Mouse (Mus musculus) lung, postnatal 10 days (tissue): ENCODE measurements at regions not wholly inside any gene's neighbourhood (a gene's known extent, or its start where the extent isn't known, plus 50 kb on each side); places are given as distances from the start of the nearest gene placed in this dataset.

Source experiments
- DNase-seq: peaks from one replicate; pipeline ENCODE4 v3.0.0; 2021

DNA sequence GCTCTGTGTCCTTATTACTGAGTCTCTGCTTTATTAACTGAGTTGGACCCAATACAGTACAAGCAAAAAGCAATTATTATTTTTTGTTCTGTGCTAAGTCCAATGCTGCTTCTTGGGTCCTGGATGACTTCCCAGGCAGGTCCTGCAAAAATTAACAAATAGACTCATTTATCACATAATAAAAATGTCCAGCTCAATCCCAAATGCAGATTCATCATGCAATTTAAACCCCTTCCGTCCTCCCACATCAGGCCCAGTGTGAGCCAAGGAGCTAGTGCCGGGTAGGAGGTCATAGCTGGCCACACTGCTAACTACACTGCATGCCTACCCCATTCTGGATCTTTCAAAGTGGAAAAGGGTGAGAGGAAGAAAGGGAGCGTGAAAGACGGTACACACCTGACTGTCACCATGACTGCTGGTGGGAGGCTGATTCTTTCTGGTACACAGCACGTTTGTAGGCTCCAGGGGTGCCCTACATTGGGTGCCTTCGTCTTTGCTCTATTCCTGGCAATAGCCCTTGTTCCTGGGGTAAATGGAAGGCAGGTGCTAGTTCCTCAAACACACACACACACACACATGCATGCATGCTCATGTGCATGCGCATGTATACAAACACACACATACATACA, 515.7 kb upstream of the Gm19410 start:
- no peak for DNase-seq

- DNase-seq, result no peak
Observed at GRCm38 (mm10) chr8:35250641-35251040, 514.9 kb upstream of the Gm19410 start.

DNA sequence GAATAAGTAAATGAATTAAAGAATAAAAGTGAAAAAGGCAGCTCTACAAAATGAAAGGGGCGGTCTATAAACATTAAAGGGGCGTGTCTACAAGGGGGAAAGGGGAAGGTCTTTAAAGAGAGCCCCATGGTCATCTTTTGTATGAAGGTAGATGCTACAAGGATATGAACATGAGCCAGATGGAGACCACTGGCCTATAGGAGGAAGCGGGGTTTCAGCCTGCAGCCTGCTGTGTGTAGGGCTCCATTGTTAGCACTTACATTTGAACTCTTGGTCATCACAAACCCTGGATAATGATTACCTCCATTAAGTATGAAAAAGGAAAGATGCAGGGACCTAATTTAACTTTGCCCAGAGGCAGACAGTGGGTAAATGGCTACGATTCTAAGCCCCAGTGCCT, 511.6 kb upstream of the Gm19410 start:
- DNase-seq, result no peak

DNA sequence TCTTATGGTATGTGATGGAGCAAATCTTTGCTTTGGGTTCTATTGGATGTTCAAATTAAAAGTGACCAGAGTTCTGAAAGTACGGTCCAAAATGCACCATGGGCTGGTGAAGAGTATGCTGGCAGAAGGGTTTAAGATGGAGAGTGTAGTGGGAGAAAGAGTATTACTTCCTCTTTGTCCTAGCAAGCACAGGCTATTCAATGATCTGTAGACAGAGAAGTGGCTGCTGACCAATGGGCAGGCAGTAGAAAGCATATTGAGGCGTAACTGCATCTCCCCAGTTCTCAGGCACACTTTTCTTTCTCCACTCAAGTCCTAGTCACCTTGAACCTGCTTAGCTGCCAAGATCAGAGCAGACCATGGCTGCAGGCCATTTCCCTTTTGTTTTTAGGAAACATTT, 510.3 kb upstream of the Gm19410 start:
- no peak for DNase-seq

DNA sequence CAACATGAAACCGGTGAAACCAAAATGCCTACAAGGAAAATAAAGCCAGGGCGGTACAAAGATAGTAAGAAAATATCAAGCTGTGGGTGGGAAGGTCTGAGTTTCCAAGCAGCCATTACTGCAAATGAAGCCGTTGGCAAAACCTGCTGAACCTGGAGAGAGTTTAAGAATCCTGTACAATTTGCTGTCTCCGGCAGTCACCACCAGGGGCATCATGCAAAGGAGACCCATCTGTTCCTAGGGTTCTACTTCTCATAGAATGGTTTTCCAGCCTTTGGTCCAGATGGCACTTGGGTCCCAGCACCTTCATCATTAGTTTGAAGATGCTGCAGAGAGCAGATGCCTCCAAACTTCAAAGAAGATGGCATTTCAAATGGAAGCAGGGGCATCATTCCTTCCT, 508.6 kb upstream of the Gm19410 start:
- DNase-seq, result peak; percentile 10

GRCm38 (mm10) chr8:35268221-35268620, 497.4 kb upstream of the Gm19410 start:
- no peak for DNase-seq

GRCm38 (mm10) chr8:35268986-35269385, 496.6 kb upstream of the Gm19410 start:
- no peak for DNase-seq

GRCm38 (mm10) chr8:35275972-35276371, 489.6 kb upstream of the Gm19410 start:
- DNase-seq, result no peak

GRCm38 (mm10) chr8:35276460-35276859, 489.1 kb upstream of the Gm19410 start:
- DNase-seq, result no peak

GRCm38 (mm10) chr8:35278946-35279345, 486.6 kb upstream of the Gm19410 start:
- no peak for DNase-seq

- no peak for DNase-seq
Observed at GRCm38 (mm10) chr8:35280741-35281140, 484.8 kb upstream of the Gm19410 start.

DNA sequence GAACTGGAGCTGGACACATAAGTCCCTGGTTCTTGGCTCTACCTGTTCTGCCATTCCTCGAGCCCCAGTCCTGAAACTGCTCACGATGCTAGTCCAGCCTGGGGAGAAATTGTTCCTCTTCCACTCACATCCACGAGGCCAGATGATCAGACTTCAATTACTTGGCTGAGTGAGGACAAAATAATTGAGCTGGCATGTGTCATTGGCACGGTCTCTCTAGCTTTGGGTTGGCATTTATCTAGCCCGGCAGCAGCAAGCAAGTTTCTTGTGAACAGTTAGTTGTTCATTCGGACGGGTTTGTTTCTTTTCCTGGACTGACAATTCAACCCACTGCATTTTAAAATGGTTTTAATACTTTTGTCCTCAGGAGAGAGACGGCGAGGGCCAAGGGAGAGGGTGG, 482.2 kb upstream of the Gm19410 start:
- no peak for DNase-seq

DNA sequence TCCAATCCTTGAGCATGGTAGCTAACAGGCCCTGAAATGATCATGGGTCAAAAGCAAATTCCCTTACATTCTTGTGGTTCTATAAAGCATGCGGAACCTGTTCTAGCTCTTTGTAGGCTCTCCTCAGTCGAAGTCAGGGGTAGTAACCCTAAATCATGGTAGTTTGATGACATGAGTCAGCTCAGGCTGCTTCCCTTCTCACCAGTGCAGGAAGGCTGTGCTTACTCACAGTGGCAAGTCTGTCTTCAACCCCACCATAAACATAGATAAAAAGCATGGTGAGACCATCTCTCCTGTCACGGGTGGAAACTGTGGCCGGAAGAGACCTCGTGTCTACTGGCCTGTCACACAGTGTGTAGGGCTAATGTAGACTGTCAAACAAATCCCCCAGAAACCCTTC, 476.6 kb upstream of the Gm19410 start:
- no peak for DNase-seq

DNA sequence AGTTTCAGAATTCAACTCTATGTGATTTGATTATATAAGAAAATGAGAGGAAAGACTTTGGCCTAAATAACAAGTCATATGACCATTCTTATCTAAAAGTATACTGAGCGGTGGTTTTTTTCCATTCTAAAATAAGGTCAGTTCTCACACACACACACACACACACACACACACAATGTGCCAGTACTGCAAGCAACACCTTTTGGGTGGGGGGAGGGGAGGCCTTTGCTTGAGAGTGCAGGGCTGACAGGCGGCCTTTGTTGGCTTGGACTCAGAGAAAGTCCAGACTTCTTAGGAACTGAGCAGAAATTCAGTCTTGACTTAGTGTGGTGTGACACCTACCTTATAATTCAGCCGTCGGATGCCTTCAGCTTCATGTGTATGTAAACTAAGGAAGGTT, 475.6 kb upstream of the Gm19410 start:
- DNase-seq, result no peak

GRCm38 (mm10) chr8:35293437-35294126, 472.0 kb upstream of the Gm19410 start:
- no peak for DNase-seq

- DNase-seq, result no peak
Observed at GRCm38 (mm10) chr8:35296936-35297335, 468.7 kb upstream of the Gm19410 start.

DNA sequence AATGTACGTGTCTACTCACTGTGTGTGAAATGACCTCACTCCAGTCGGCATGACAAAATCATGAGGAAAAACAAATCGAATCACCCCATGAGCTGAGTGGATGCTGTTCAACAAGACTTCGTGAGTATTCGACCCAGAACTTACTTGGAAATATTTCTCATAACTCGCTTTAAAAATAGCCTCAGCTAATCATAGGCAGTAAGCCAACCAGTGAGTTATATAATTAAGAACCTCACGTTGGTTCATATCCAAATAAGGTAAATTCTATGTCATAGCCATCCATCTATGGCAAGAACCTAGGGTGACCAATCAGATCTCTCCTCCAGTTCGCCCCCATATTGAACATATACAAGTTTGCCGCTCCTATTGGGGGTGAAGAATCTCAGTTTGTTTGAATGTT, 466.5 kb upstream of the Gm19410 start:
- no peak for DNase-seq

GRCm38 (mm10) chr8:35300359-35300758, 465.2 kb upstream of the Gm19410 start:
- DNase-seq, result no peak

GRCm38 (mm10) chr8:35300881-35301521, 464.6 kb upstream of the Gm19410 start:
- no peak for DNase-seq

DNA sequence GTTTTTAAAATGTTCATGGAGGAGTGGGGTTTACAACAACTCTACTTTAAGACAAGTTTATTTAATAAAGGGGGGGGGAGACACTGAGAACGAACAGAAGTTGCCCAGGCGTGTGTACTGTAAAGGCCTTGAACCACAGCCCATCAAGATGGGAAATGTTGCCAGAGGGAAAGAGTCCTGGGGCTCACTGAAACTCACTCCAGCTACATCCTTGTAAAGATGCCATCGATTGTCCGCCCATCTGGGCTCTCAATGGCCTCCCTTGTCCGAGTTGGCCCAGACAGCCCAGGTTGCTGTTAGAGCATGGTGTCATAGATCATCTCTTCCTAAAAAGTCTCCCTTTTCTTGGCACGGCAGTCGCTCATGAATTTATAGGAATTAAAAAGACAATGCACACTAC, 462.7 kb upstream of the Gm19410 start:
- no peak for DNase-seq

- DNase-seq, result no peak
Observed at GRCm38 (mm10) chr8:35321270-35321865, 444.2 kb upstream of the Gm19410 start.

DNA sequence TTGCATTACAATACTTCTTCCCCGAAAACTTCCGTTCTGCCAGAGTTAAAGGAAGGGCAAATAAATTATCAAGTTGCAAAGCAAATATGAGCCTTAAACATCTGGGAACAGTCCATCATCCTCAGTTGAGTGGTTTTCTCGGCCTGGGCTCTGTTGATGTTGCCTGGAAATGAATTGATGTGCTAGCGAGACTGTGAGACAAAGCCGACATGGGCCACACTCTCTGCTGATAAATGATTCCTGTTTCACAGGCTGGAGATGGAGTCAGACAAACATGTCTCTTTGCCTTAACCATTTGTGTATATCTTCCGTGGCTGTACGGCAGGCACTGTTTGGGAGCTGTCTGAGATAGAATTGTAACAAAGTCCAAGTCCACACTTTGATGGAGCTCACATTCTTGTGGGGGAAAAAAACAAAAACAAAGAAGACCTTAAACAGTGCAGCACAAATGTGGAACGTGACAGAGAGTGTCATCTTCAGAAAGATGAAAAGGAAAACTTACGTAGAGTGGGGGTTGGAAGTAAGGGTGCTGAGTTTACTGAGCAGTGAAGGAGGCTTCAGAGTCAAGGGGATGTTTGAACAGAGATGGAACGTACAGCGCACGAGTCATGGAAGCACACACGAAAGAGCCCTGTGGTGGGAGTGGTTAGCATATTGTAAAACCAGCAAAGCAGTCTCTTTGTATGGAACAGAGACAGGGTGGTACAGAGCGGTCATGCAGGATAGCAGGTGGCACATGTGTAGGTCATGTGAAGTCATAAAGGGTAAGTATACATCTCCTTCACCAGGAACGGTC, 442.2 kb upstream of the Gm19410 start:
- no peak for DNase-seq
